Mouse (Mus musculus) neural tube, embryonic 12.5 days (tissue): ENCODE measurements around the gene Ap2s1. TPM values are rescaled to one million over a fixed set of nuclear protein-coding genes. Genes with fewer than 3 reads are reported as not detected.

Experiments used
- ATAC-seq: fragments of 200-750 bp; cut with Nextera tagmentation; 2 replicates; pipeline ENCODE4 v1.8.0; 2017; ENCODE audit warnings: low read depth, mild to moderate bottlenecking, moderate TSS enrichment, moderate library complexity; ENCODE audit not compliant: low FRiP score
- H3K27ac ChIP-seq: fragments of 300-500 bp; sonication (generic); 2 replicates; pipeline ENCODE4 v1.5.1; 2016
- H3K27me3 ChIP-seq: fragments of 300-500 bp; sonication (generic); replicated peaks from 2 replicates; pipeline ENCODE4 v1.6.1; 2016; ENCODE audit warnings: mild to moderate bottlenecking
- H3K36me3 ChIP-seq: fragments of 300-500 bp; sonication (generic); 2 replicates; pipeline ENCODE4 v1.6.1; 2016; ENCODE audit warnings: mild to moderate bottlenecking
- H3K4me1 ChIP-seq: fragments of 300-500 bp; sonication (generic); 2 replicates; pipeline ENCODE4 v1.6.1; 2016
- H3K4me2 ChIP-seq: fragments of 300-500 bp; sonication (generic); replicated peaks from 2 replicates; pipeline ENCODE4 v1.6.1; 2016; ENCODE audit warnings: mild to moderate bottlenecking
- H3K4me3 ChIP-seq: fragments of 300-500 bp; sonication (generic); 2 replicates; pipeline ENCODE4 v1.5.1; 2016
- H3K9ac ChIP-seq: fragments of 300-500 bp; sonication (generic); 2 replicates; pipeline ENCODE4 v1.6.1; 2016; ENCODE audit warnings: mild to moderate bottlenecking
- H3K9me3 ChIP-seq: fragments of 300-500 bp; sonication (generic); 2 replicates; pipeline ENCODE4 v1.6.1; 2016; ENCODE audit warnings: mild to moderate bottlenecking
- WGBS: fragments of 180-500 bp; shearing (Covaris S2); methylation state at CpG from one replicate; pipeline ENCODE4 v1.1.7; 2016; 5-methylcytosine and 5-hydroxymethylcytosine counted together
- polyA plus RNA-seq: library from polyadenylated mRNA; unstranded; fragments of >200 nt; fragmentation: Nextera tagmentation; extraction: Ambion mirVana; gene quantifications from 2 replicates; pipeline ENCODE4 v1.2.1, GENCODE M21; 2016

Ap2s1 gene
- polyA plus RNA-seq, 1 experiment from 2014 or later = 286 TPM

DNA sequence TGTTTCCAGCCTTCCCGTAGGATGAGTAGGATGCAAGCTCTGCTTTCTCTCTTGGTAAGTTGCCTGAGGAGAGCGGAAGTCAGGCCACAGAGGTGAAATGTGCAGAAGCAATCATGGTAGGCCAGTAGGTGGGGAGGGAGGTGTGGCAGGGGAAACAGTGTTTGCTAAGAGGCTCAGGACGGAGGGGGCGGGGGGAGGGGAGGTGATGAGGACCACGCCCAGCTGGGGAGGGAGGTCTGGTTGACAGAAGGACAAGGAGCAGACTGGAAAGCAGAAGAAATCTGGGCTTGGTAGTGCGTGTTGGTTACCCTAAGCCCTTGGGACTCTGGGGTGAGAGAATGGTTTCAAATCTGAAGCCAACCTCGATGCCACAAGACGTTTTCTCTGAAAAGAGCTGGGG is 22.1 kb downstream of the Ap2s1 start:
- Histone ChIP-seq H3K27ac (no peak overlapping the region), H3K27me3 (no peaks in the 10 kb centered on the region), H3K9ac (no peak overlapping the region), H3K4me3 (no peak overlapping the region), H3K4me2 (no peak overlapping the region), H3K9me3 (no peaks in the 10 kb centered on the region), H3K36me3 (no peaks in the 10 kb centered on the region), H3K4me1 (no peaks in the 10 kb centered on the region)
- no peak for ATAC-seq
- 26% methylated on average over 8 of the region's 8 CpGs for WGBS

DNA sequence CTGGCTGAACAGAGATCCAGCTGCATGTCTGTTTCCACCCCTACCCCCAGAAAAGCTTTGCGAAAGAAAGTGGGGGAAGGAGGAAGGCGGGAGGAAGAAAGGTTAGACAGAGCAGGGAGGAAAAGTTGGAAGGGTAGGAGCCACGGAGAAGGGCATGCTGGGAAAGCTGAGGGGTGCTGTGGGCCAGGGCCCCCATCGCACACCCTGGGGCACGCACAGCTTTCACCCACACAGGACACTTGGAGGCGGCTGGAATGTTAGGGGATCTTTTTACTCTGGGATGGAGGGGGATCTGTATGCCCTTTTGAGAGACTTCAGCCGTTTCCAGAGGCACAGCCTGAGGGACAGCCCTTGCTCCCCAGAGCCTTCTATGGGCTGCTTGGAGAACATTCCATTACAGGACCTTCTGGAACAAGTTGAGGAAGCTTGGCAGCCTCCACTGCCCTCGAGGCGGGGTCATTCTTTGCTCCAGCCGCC is 22.8 kb downstream of the Ap2s1 start:
- no peak for ATAC-seq
- H3K4me1 ChIP-seq = no peaks in the 10 kb centered on the region
- H3K27ac ChIP-seq = no peak overlapping the region
- no peak overlapping the region for H3K9ac ChIP-seq
- H3K27me3 ChIP-seq = no peaks in the 10 kb centered on the region
- H3K4me3 ChIP-seq = no peak overlapping the region
- H3K9me3 ChIP-seq = no peaks in the 10 kb centered on the region
- no peaks in the 10 kb centered on the region for H3K36me3 ChIP-seq
- H3K4me2 ChIP-seq = 0 out of 2 replicates have a peak overlapping the region, but pooled peaks have one; percentile 5
- WGBS = 62% methylated on average over 10 of the region's 10 CpGs

DNA sequence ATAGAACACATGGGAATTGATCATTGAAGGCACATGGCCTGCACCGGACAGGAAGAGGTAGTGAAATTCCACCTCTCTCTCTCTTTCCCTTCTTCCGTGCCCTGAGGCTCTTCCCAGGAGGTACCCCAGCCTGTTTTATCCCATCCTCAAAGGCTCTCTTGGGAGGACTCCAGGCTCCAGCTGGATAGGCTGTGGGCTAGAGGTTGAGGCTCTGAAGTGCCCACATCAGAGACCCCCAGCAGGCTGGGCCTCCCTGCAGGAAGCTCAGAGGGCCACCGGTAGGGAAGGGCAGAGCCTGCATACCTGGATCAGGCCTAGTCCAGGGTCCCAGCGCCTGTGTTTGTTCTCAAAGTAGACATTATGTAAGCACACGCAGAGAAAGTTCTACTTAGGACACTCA is 23.4 kb downstream of the Ap2s1 start:
- Histone ChIP-seq H3K27me3 (no peaks in the 10 kb centered on the region), H3K9ac (no peak overlapping the region), H3K4me1 (peaks cover 3% of the 10 kb centered on the region; the same call in 1 of the 2 replicates), H3K27ac (no peak overlapping the region), H3K9me3 (no peaks in the 10 kb centered on the region), H3K36me3 (no peaks in the 10 kb centered on the region), H3K4me3 (no peak overlapping the region), H3K4me2 (no peak overlapping the region)
- WGBS = 50% methylated on average over 5 of the region's 5 CpGs
- ATAC-seq = no peak

DNA sequence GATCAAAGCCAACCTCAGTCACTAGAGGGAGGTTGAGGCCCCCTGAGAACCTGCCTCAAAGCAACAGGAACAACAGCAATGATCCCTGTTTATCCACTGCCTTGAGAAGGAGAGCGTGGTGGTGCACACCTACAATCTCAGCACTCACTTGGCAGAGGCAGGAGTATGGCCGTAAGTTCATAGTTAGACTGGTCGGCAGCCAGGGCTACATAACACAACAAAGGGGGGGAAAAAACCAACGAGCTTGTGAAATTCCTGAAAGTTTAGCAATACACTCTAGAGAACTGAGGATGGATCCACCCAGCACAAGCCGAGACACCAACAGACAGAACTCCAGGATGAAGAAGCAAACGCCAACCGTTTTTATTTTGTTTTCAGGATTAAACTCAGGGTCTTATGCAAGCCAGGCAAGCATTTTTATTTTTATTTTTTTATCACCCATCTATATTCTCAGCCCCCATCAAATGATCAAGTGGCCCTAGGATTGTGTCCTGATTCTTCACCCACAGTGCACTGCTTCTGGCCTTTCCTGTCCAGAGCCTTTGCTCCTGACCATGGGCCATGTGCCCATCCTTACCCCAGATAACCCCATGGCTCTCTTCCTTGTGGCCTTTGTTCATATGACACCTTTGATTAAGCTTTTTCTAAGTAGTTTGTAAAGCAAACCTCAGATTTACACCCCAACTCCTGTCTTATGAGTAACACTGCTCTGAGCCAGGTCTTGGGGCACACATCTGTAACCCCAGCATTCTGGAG is 25.4 kb downstream of the Ap2s1 start:
- Histone ChIP-seq H3K27me3 (no peaks in the 10 kb centered on the region), H3K4me2 (no peak overlapping the region), H3K9ac (no peak overlapping the region), H3K9me3 (no peaks in the 10 kb centered on the region), H3K36me3 (no peaks in the 10 kb centered on the region), H3K27ac (no peak overlapping the region), H3K4me3 (no peak overlapping the region), H3K4me1 (peaks cover 3% of the 10 kb centered on the region; the same call in 1 of the 2 replicates)
- ATAC-seq = no peak
- WGBS = 87% methylated on average over 7 of the region's 7 CpGs

DNA sequence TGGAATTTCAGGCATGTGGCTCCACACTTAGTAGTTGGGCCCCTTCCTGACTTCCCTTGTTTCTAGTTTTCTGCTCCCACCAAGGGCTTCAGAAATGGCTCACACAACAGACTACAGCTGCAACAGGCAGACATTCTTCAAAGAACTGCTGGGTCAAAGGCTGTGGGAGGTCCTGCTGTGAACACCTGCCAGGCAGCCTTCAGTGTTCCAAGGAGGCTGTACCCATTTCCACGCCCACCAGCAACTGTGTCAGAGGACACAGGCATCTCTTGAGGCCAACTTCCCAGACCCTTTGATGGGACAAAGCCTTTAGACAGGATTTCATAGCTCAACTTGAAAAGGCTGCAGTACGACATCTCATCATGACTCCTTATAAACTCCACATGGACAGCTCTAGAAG is 28.2 kb downstream of the Ap2s1 start:
- H3K4me1 ChIP-seq = peaks cover 3% of the 10 kb centered on the region; the same call in 1 of the 2 replicates
- no peak overlapping the region for H3K4me2 ChIP-seq
- no peaks in the 10 kb centered on the region for H3K27me3 ChIP-seq
- ATAC-seq = no peak
- no peaks in the 10 kb centered on the region for H3K9me3 ChIP-seq
- no peak overlapping the region for H3K4me3 ChIP-seq
- H3K9ac ChIP-seq = no peak overlapping the region
- no peaks in the 10 kb centered on the region for H3K36me3 ChIP-seq
- H3K27ac ChIP-seq = no peak overlapping the region
- 12% methylated on average over 2 of the region's 2 CpGs for WGBS

DNA sequence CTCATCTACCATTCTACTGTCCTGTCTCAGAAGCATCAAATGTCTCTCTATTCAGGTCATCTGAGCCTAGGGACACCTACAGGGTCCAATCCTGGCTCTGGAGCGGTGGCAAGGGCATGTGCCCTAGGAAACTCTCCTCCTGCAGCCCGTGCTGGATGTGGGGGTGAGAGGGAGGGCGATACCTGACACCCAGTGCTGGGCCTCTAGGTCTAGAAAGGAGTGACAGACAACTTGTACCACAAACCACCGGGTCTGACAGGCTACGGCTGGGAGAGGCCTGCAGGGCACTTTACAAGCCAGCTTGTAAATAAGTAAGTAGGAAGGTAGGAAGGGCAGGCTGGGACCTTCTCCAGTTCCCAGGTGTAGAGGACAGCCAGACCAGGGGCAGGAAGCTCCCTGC is 37.7 kb downstream of the Ap2s1 start:
- Histone ChIP-seq H3K4me2 (no peak overlapping the region), H3K9ac (no peak overlapping the region), H3K36me3 (no peaks in the 10 kb centered on the region), H3K27me3 (no peaks in the 10 kb centered on the region), H3K27ac (no peak overlapping the region), H3K9me3 (peaks cover 4% of the 10 kb centered on the region; the same call in 1 of the 2 replicates), H3K4me3 (no peak overlapping the region), H3K4me1 (no peaks in the 10 kb centered on the region)
- ATAC-seq = no peak
- WGBS = 44% methylated on average over 5 of the region's 5 CpGs

DNA sequence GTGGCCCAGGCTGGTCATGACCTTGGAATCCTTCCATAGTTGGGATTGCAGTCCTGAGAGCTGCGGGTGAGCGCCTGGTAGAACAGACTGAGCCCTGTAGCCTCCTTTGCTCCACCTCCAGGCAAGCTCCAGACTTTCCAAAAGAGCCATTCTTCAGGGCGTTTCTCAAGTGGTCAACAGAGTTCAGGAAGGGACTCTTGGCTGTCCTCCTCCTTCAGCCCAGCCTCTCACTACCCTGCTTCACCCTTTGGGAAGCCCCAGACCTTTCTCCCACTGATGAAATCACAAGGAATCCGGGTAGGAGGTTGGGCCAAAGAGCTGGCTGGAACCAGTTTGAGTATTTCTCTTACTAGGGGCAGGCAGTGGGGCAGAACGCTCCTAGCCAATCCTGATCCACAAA is 41.9 kb downstream of the Ap2s1 start:
- 85% methylated on average over 5 of the region's 5 CpGs for WGBS
- H3K27me3 ChIP-seq = peaks cover 7% of the 10 kb centered on the region; the same call in 1 of the 2 replicates
- H3K9ac ChIP-seq = no peak overlapping the region
- no peak overlapping the region for H3K4me3 ChIP-seq
- no peak overlapping the region for H3K4me2 ChIP-seq
- H3K4me1 ChIP-seq = peaks cover 25% of the 10 kb centered on the region
- H3K27ac ChIP-seq = no peak overlapping the region
- H3K36me3 ChIP-seq = no peaks in the 10 kb centered on the region
- no peak for ATAC-seq
- H3K9me3 ChIP-seq = no peaks in the 10 kb centered on the region

DNA sequence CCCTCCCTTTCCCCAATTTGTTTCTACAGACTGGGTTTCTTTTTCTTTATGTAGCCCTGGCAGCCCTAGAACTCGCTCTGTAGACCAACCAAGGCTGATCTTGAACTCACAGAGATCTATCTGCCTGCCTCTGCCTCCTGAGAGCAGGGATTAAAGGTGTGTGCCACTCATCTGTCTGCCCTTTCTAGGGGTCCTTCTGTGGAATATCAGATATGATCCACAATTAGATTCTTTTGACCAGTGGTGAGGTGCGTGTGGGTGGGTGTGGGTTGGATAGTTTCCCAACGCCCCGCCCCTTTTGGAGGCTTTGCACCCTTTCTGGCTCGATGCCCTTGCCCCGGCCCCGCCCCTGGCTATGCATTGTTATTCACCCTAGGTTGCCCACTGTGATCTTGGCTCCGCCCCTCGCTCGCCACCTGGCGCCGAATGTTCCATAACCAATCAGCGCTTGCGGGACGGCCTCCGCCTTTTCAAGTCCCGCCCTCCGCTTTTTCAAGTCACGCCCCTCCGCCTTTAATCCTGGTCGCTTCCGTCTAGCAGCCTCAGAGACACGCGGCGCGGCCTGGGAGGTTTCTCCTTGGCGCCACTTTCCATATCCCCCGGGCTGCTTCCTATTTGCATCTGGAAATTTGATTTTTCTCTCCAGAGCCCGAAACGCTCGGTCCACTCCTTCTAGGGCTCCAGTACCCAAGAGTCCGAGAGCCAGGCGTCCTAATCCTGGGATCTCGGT is 42.8 kb downstream of the Ap2s1 start, which contains the start of gene Slc1a5:
Slc1a5 (plus strand) TSS at position 516 of the 730 bp plus-strand sequence.
- peak; percentile 80 for ATAC-seq
- H3K36me3 ChIP-seq = no peaks in the 10 kb centered on the region
- peak within 1 kb of the TSS; percentile 63 for H3K4me3 ChIP-seq
- 3% methylated on average over 34 of the region's 34 CpGs for WGBS
- H3K9me3 ChIP-seq = no peaks in the 10 kb centered on the region
- peak within 1 kb of the TSS; percentile 68 for H3K9ac ChIP-seq
- no peak within 1 kb of the TSS for H3K27ac ChIP-seq
- H3K4me2 ChIP-seq = peak within 1 kb of the TSS; percentile 100
- H3K27me3 ChIP-seq = peaks cover 7% of the 10 kb centered on the region; the same call in 1 of the 2 replicates
- peaks cover 25% of the 10 kb centered on the region for H3K4me1 ChIP-seq

DNA sequence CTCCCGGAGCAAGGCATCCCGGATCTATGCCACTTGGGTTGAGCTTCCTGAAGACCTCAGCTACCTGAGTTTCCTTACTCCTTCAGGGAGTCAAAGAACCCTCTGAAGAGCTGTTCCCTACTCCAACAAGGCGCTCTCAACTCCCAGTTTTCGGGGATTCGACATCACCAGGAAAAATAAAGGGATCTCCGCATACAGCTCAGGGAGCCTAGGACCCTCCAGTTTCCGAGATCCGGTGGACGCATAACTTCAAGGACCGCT is 43.3 kb downstream of the Ap2s1 start:
- no peak overlapping the region for H3K27ac ChIP-seq
- H3K36me3 ChIP-seq = no peaks in the 10 kb centered on the region
- no peaks in the 10 kb centered on the region for H3K9me3 ChIP-seq
- WGBS = under 1% methylated on average over 10 of the region's 10 CpGs
- H3K4me3 ChIP-seq = peak overlapping the region; percentile 63
- peaks cover 7% of the 10 kb centered on the region; the same call in 1 of the 2 replicates for H3K27me3 ChIP-seq
- peaks cover 25% of the 10 kb centered on the region for H3K4me1 ChIP-seq
- H3K9ac ChIP-seq = peak overlapping the region; percentile 68
- no peak for ATAC-seq
- peak overlapping the region; percentile 100 for H3K4me2 ChIP-seq

DNA sequence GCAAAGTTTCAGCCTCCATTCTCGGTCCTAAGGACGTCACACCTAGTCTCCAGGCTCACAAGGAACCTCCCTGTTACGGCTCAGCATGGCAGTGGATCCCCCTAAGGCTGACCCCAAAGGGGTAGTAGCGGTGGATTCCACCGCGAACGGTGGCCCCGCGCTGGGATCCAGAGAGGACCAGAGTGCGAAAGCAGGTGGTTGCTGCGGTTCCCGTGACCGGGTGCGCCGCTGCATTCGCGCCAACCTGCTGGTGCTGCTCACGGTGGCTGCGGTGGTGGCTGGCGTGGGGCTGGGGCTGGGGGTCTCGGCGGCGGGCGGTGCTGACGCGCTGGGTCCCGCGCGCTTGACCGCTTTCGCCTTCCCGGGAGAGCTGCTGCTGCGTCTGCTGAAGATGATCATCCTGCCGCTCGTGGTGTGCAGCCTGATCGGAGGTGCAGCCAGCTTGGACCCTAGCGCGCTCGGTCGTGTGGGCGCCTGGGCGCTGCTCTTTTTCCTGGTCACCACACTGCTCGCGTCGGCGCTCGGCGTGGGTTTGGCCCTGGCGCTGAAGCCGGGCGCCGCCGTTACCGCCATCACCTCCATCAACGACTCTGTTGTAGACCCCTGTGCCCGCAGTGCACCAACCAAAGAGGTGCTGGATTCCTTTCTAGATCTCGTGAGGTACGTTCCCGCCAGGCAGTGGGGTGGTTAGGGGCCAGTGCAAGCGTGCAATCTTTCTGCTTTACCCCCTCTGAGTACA is 43.8 kb downstream of the Ap2s1 start:
- Histone ChIP-seq H3K9ac (peak overlapping the region; percentile 68), H3K4me2 (peak overlapping the region; percentile 100), H3K9me3 (no peaks in the 10 kb centered on the region), H3K27me3 (peaks cover 7% of the 10 kb centered on the region; the same call in 1 of the 2 replicates), H3K4me1 (peaks cover 25% of the 10 kb centered on the region), H3K4me3 (peak overlapping the region; percentile 63), H3K36me3 (no peaks in the 10 kb centered on the region), H3K27ac (no peak overlapping the region)
- peak; percentile 48 for ATAC-seq
- under 1% methylated on average over 59 of the region's 60 CpGs for WGBS

DNA sequence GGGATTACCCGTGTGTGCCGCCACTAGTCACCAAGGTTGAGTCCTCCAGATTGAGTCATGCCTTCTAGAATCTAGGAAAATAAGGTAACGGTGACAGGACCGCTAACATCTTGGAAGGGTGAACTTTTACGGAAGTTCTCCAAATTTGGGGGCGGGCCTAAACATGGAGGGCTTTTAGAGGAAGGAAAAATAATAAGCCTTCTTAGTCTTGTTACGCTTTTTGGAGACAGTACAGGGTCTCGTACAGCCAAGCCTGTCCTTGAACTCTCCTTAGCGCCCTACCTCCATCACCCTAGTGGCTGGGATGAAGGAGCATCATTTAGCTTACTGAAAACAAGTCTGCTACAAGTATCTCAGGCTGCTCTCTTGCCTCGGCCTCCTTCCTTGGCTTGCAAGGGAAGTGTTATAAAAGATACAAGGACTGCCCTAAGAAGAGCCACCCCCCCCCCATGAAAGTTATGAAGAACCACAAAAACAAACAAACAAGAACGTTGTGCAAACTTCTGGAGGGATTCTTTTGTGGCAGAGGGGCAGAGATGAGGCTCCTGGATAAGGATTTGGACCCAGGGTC is 44.4 kb downstream of the Ap2s1 start:
- 3% methylated on average over 11 of the region's 11 CpGs for WGBS
- peak overlapping the region; percentile 68 for H3K9ac ChIP-seq
- no peaks in the 10 kb centered on the region for H3K36me3 ChIP-seq
- H3K4me3 ChIP-seq = peak overlapping the region; percentile 63
- peaks cover 25% of the 10 kb centered on the region for H3K4me1 ChIP-seq
- no peaks in the 10 kb centered on the region for H3K9me3 ChIP-seq
- H3K27ac ChIP-seq = no peak overlapping the region
- no peak for ATAC-seq
- peak overlapping the region; percentile 100 for H3K4me2 ChIP-seq
- peaks cover 7% of the 10 kb centered on the region; the same call in 1 of the 2 replicates for H3K27me3 ChIP-seq
